Comparison of ENCODE assay signal across 8 mouse cellular contexts in genomic region chr16:77013427-77014320, GRCm38 (mm10). TPM values are rescaled to one million over a fixed set of nuclear protein-coding genes. Genes with fewer than 3 reads are reported as not detected.
A peak's percentile ranks its signal among the peaks of the same experiment; 100 is the strongest.
DNase-seq lines count a peak whose midpoint lies in the region; ATAC-seq lines count a peak whose summit lies in the region.

Usp25 (plus strand) TSS chr16:77013706.

- peak within 1 kb of the TSS; percentile 94 for H3K27ac ChIP-seq in intestine, embryonic 14.5 days (ENCODE audit: low read depth)
- H3K27ac ChIP-seq in midbrain, embryonic 10.5 days (replicated peaks), result peak within 1 kb of the TSS; percentile 95

- peak within 1 kb of the TSS; percentile 76 for H3K4me3 ChIP-seq in intestine, embryonic 14.5 days (ENCODE audit: low read depth, low read length)
- peak within 1 kb of the TSS; percentile 81 for H3K4me3 ChIP-seq in midbrain, embryonic 10.5 days

- under 1% methylated on average over 114 of the region's 126 CpGs for WGBS in intestine, embryonic 14.5 days
- WGBS in midbrain, embryonic 10.5 days, result under 1% methylated on average over 103 of the region's 126 CpGs

- peak within 1 kb of the TSS; percentile 92 for H3K9ac ChIP-seq in intestine, embryonic 14.5 days (ENCODE audit: low read length)

- H3K9me3 ChIP-seq in intestine, embryonic 14.5 days (ENCODE audit: control insufficient read depth, low read length), result no peaks in the 10 kb centered on the region
- H3K9me3 ChIP-seq in midbrain, embryonic 10.5 days (replicated peaks), result no peaks in the 10 kb centered on the region

- H3K4me1 ChIP-seq in intestine, embryonic 14.5 days (replicated peaks; ENCODE audit: control insufficient read depth, insufficient read depth, low read length), result peaks cover 16% of the 10 kb centered on the region
- H3K4me1 ChIP-seq in midbrain, embryonic 10.5 days, result peaks cover 35% of the 10 kb centered on the region

- no peaks in the 10 kb centered on the region for H3K36me3 ChIP-seq in intestine, embryonic 14.5 days (ENCODE audit: control insufficient read depth, insufficient read depth, low read length)
- no peaks in the 10 kb centered on the region for H3K36me3 ChIP-seq in midbrain, embryonic 10.5 days

- peak within 1 kb of the TSS; percentile 84 for H3K4me2 ChIP-seq in intestine, embryonic 14.5 days (ENCODE audit: low read length)

- peak; percentile 96 for DNase-seq in adrenal gland, adult 2 months
- peak; percentile 75 for DNase-seq in embryo, embryonic 11.5 days (ENCODE audit: low read depth, low spot score)
- DNase-seq in gastrocnemius, postnatal 36 days, result peak; percentile 87 to 91
- DNase-seq in intestine, embryonic 14.5 days (ENCODE audit: low spot score), result peak; percentile 92
- peak; percentile 77 to 83 for DNase-seq in left cerebral cortex, postnatal 36 days (ENCODE audit: low spot score in 2 of 2)
- DNase-seq in midbrain, embryonic 10.5 days (ENCODE audit: low spot score), result peak; percentile 94
- peak; percentile 80 for DNase-seq in right cerebral cortex, postnatal 36 days (ENCODE audit: low spot score in 2 of 2)
- peak; percentile 94 for DNase-seq in yolk sac, embryonic 10.5 days (ENCODE audit: low spot score)

- intact Hi-C loops in gastrocnemius, postnatal 36 days (cut with DNase I), result loop anchor here (5.0 kb wide), 1 partner anchor 64 kb away; no protein-coding TSS in a partner anchor
- intact Hi-C loops in left cerebral cortex, postnatal 36 days (cut with DNase I), result loop anchor here (5.0 kb wide), 1 partner anchor 56 kb away; no protein-coding TSS in a partner anchor

- H3K27me3 ChIP-seq in intestine, embryonic 14.5 days (replicated peaks; ENCODE audit: control insufficient read depth, insufficient read depth, low read length), result no peaks in the 10 kb centered on the region
- H3K27me3 ChIP-seq in midbrain, embryonic 10.5 days (ENCODE audit: low read depth, poor library complexity, severe bottlenecking), result no peaks in the 10 kb centered on the region

- ATAC-seq in intestine, embryonic 14.5 days (replicated peaks; ENCODE audit: low FRiP score, low TSS enrichment, low read depth), result peak; percentile 95

RNA-seq across cellular contexts. Expression of gene Usp25, which starts in this region (rescaled TPM):
- 10 to 100 TPM; 49.3 to 49.4 TPM for total RNA-seq in adrenal gland, adult 2 months (2021)
- polyA plus RNA-seq in adrenal gland, adult 2 months (2012; rRNA removed), result 10.9 and 16.0 TPM in 2 replicates
- 10 to 100 TPM; 79.1 to 87.6 TPM for total RNA-seq in gastrocnemius, postnatal 36 days (2021)
- polyA plus RNA-seq in intestine, embryonic 14.5 days (2014; fragmentation: Nextera tagmentation; extraction: Ambion mirVana), result 23.7 TPM in 2 replicates
- total RNA-seq in left cerebral cortex, postnatal 36 days (2021), result 10 to 100 TPM; 31.9 TPM
- polyA plus RNA-seq in midbrain, embryonic 10.5 days (2016; fragmentation: Nextera tagmentation; extraction: Ambion mirVana), result 17.2 and 17.7 TPM in 2 replicates

Comparison
In these comparisons a context has a peak if more than half of its experiments do, and no peak if none do; other contexts are left out.
1. Peak in every context shown above with its lines: DNase-seq, ATAC-seq, H3K4me3 ChIP-seq and H3K27ac ChIP-seq.